Mouse (Mus musculus): ENCODE data around the gene Scgb1a1.

GRCm38 (mm10) chr19:9119655-9120425 is 32.1 kb upstream of the Scgb1a1 start:
- TF ChIP-seq CTCF (IDR thresholded peaks at IDR 0.05; ENCODE audit: borderline replicate concordance, insufficient read depth, low read depth, low read length) = no peak
- no peak for TF ChIP-seq POLR2A (IDR thresholded peaks at IDR 0.05; ENCODE audit: borderline replicate concordance, insufficient read depth, low read length)
